Mouse (Mus musculus): Measurements from ENCODE around the gene Fgf9.

Gene Fgf9

GRCm38 (mm10) chr14:58070481-58071119 lies at the start of gene Fgf9:
Fgf9 (plus strand) TSS chr14:58070547.
- no peak for DNase-seq (ENCODE audit: low spot score)

- no peak for DNase-seq (ENCODE audit: low spot score)
Observed at GRCm38 (mm10) chr14:58034567-58034966, 35.8 kb upstream of the Fgf9 start.

- DNase-seq (ENCODE audit: low spot score): no peak
Observed at GRCm38 (mm10) chr14:58036174-58036573, 34.2 kb upstream of the Fgf9 start.

- DNase-seq (ENCODE audit: low spot score): no peak
Observed at GRCm38 (mm10) chr14:58046639-58047284, 23.6 kb upstream of the Fgf9 start.

DNA sequence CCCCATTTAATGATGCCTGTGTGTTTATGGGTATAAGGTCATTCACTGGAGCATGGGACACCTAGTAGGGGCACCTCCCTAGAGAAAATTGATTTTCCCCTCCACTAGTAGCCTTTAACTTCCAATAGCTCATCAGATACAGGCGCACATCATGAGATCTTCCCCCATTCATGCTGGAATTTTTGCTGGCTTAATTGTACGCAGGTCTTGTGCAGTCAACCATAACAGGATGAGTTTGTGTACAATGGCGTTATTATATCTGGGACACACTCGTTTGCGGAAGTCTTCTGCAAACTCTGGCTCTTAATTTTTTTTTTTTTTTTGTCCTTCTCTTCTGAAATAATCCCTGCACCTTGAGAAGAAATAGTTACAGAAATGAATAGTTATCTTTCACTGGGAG lies 19.7 kb upstream of the Fgf9 start:
- DNase-seq (ENCODE audit: low spot score): no peak

DNA sequence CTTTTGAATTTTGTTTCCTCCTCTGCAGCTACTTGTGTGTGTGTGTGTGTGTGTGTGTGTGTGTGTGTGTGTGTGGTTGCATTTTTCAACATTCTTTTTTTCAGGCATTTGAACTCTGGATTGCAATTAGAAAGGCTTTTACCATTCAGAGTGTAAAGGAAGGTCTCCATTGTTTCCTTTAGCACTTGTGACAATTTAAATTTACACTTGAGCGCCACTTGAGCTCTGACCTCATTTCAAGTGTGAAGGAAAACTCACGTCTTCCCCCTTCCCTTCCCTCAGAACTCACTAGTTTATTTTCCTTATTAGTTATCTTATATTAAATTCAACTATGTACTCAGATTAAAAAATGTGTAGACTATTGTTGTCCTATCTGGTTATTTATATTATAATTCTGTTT lies 2.8 kb upstream of the Fgf9 start:
- DNase-seq (ENCODE audit: low spot score): no peak

GRCm38 (mm10) chr14:58068641-58069040 lies 1.7 kb upstream of the Fgf9 start:
- DNase-seq (ENCODE audit: low spot score): no peak

GRCm38 (mm10) chr14:58069927-58070326 lies 420 bp upstream of the Fgf9 start:
- DNase-seq (ENCODE audit: low spot score): no peak

GRCm38 (mm10) chr14:58071120-58071641 lies 834 bp downstream of the Fgf9 start:
- no peak for DNase-seq (ENCODE audit: low spot score)

GRCm38 (mm10) chr14:58071830-58072770 lies 1.8 kb downstream of the Fgf9 start:
- no peak for DNase-seq (ENCODE audit: low spot score)

GRCm38 (mm10) chr14:58072771-58073501 lies 2.6 kb downstream of the Fgf9 start:
- DNase-seq (ENCODE audit: low spot score): no peak

DNA sequence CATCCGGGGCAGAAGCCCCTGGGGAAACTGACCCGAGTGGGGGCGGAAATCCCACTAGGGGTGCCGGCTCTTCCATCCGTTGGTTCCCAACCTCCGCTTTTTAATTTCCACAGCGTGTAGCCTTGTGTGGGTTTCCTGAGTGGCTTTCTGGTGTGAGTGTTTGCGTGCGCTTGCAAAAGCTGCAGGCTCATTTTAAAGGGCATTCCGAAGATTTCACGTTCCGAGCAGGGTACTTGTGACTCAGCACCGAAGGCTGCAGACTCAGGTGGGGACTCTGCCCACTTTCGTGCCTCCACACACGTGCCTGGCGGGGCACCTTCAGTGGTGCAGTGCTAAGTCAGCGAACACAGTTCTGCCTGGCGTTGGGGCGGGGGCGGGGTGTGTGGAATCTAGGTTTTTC lies 3.6 kb downstream of the Fgf9 start:
- DNase-seq (ENCODE audit: low spot score): no peak

GRCm38 (mm10) chr14:58074621-58075432 lies 4.5 kb downstream of the Fgf9 start:
- no peak for DNase-seq (ENCODE audit: low spot score)

GRCm38 (mm10) chr14:58075433-58076029 lies 5.2 kb downstream of the Fgf9 start:
- DNase-seq (ENCODE audit: low spot score): no peak

DNA sequence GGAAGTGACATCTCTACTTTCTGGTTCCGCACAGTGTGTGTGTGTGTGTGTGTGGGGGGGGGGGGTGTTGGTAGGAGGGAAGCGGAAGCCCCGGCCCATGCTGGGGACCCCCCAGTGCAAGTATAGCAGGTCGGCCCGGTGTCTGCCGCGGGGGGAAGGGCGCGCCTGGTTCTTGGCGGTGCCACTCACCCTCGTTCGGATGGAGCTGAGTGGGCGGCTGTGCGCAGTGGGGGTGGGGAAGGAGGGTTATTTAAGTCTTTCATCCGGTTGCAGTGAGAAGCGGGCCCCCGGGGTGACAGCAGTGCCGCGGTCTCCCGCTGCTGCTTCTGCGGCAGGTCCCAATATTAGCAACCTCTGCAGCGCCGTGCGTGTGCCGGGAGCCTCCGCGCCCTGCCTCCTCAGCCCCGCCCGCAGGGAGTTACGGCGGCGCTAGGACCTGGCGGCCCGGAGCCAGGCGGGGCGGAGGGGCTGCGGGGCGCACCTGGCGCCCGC lies 5.7 kb downstream of the Fgf9 start:
- DNase-seq (ENCODE audit: low spot score): no peak

DNA sequence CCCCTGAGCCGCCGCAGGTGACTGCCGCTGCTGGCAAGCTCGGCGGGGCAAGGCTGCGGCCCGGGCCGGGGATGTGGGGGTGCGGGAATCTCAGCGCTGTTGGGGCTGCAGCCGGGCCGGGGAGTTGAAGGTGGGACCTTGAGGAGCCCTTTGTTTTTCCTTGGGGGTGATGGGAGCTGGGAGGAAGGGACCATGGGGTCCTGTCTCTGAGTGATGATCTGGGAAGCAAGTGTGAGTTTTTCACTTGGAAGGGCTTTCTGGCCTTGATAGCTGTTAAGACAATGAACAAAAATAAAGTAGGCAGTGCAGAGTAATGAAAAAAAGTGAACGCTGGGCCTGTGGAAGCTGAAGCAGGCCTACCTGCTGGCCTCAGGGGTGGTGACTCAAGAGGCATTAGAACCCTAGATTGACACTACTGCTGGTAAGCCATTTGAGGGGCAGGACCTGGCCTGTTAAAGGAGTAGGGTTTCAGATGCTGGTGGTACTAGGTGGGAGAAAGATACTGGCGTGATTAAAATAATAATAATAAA lies 6.4 kb downstream of the Fgf9 start:
- no peak for DNase-seq (ENCODE audit: low spot score)

DNA sequence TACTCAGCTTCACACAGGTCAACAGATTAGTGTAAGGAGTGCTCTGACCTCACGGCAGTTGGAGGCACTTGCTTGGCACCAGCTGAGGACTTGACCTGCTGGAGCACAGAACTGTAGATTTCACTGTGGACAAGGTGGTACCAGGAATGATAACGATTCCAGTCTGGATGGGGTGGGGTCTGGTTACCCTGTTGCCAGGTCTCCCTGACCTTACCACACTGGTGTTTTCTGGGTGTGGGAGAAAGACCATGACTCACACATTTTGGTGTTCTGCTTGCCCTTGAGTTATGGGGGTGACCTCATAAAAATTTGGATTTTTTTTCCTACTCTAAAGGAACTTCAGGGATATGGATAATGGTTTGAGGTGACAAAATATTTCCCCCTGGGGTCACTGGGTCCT lies 9.1 kb downstream of the Fgf9 start:
- DNase-seq (ENCODE audit: low spot score): no peak

GRCm38 (mm10) chr14:58081955-58082354 lies 11.6 kb downstream of the Fgf9 start:
- no peak for DNase-seq (ENCODE audit: low spot score)

- DNase-seq (ENCODE audit: low spot score): no peak
Observed at GRCm38 (mm10) chr14:58084240-58084639, 13.9 kb downstream of the Fgf9 start.

DNA sequence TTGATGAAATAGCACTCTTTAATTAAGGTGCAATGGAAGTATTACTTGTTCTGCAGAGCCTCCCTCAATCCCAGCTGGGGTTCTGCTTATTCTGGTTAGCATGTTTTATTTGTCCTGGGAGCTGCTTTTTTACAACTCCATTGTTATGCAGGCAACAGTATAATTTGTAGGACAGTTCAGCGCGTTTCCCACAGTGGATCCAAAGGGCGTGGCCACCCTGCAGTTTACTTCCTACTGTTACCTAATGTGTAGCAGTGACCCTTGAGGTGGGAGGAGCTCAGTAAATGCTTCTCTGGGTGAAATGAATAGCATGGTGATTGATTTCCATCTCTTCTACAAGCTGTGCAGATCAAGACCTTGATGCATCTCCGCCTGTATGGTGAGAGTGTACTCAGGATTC lies 17.0 kb downstream of the Fgf9 start:
- no peak for DNase-seq (ENCODE audit: low spot score)
